Mouse (Mus musculus) CH12.LX (cell line): ENCODE measurements around the gene Notch1. TPM values are rescaled to one million over a fixed set of nuclear protein-coding genes. Genes with fewer than 3 reads are reported as not detected.

ENCODE experiments used
- DNase-seq: peaks from one replicate; pipeline ENCODE4 v3.0.0-alpha.2; 2013; ENCODE audit errors: extremely low read depth
- H3K27ac ChIP-seq: 2 replicates; pipeline ENCODE4 v1.5.1; 2012; ENCODE audit warnings: low read depth, mild to moderate bottlenecking, control low read depth, moderate library complexity; ENCODE audit not compliant: insufficient read depth
- H3K27me3 ChIP-seq: replicated peaks from 2 replicates; pipeline ENCODE3; 2012; ENCODE audit warnings: inconsistent platforms
- H3K36me3 ChIP-seq, 2 experiments: replicated peaks in 1 of 2; 2 replicates each; pipeline versions ENCODE3 to v1.6.1; 2012; ENCODE audit warnings: inconsistent platforms in 1 of 2, low read length in 1 of 2, mild to moderate bottlenecking in 1 of 2, mixed read lengths in 1 of 2, moderate library complexity in 1 of 2; ENCODE audit not compliant: control insufficient read depth in 1 of 2, insufficient read depth in 1 of 2
- H3K4me1 ChIP-seq, 2 experiments: 2 replicates each; pipeline ENCODE4 v1.6.1; 2012; ENCODE audit warnings: inconsistent platforms in 1 of 2, moderate library complexity in 1 of 2; ENCODE audit not compliant: insufficient read depth in 2 of 2, control insufficient read depth in 1 of 2
- H3K4me2 ChIP-seq: 2 replicates; pipeline ENCODE4 v1.6.1; 2012; ENCODE audit warnings: low read depth, mild to moderate bottlenecking, control low read depth; ENCODE audit not compliant: poor library complexity, insufficient read depth, severe bottlenecking
- H3K4me3 ChIP-seq, 3 experiments: fragments of 150-350 bp in 1 of 3; sonication (generic) in 1 of 3; replicated peaks in 1 of 3; 2 replicates each; pipeline versions ENCODE3 to v1.5.1; 2011 to 2012; ENCODE audit warnings: low read depth in 2 of 3, low read length in 2 of 3, mild to moderate bottlenecking in 2 of 3, moderate library complexity in 2 of 3, control low read depth in 1 of 3, improper control_type of control experiment in 1 of 3, inconsistent platforms in 1 of 3, mixed read lengths in 1 of 3; ENCODE audit not compliant: poor library complexity in 1 of 3
- H3K79me2 ChIP-seq: replicated peaks from 2 replicates; pipeline ENCODE4 v1.6.1; 2012; ENCODE audit warnings: mild to moderate bottlenecking, moderate library complexity; ENCODE audit not compliant: control insufficient read depth, poor library complexity, insufficient read depth, severe bottlenecking; ENCODE audit errors: extremely low read depth
- H3K9ac ChIP-seq: 2 replicates; pipeline ENCODE4 v1.6.1; 2012; ENCODE audit warnings: low read depth, mild to moderate bottlenecking, control low read depth, moderate library complexity; ENCODE audit not compliant: insufficient read depth
- H3K9me3 ChIP-seq: replicated peaks from 2 replicates; pipeline ENCODE3; 2012; ENCODE audit warnings: low read length, inconsistent platforms, mixed read lengths
- BHLHE40 ChIP-seq: IDR thresholded peaks from 2 replicates; pipeline ENCODE4 v1.6.1; 2011; ENCODE audit warnings: mild to moderate bottlenecking, low read depth, low read length, improper control_type of control experiment
- E2F4 ChIP-seq: IDR thresholded peaks from 2 replicates; pipeline ENCODE4 v1.6.1; 2011; ENCODE audit warnings: low read depth, low read length, improper control_type of control experiment; ENCODE audit not compliant: insufficient replicate concordance
- ELF1 ChIP-seq: IDR thresholded peaks from 2 replicates; pipeline ENCODE4 v1.6.1; 2014; ENCODE audit warnings: low read depth, mild to moderate bottlenecking, inconsistent platforms, low read length, improper control_type of control experiment
- EP300 ChIP-seq: IDR thresholded peaks from 2 replicates; pipeline ENCODE4 v1.6.1; 2011; ENCODE audit warnings: low read length, improper control_type of control experiment
- ETS1 ChIP-seq: conservative IDR thresholded peaks from 2 replicates; pipeline ENCODE4 v1.6.1; 2012; ENCODE audit warnings: low read depth, mild to moderate bottlenecking, inconsistent platforms, low read length, improper control_type of control experiment, moderate library complexity
- HCFC1 ChIP-seq: IDR thresholded peaks from 2 replicates; pipeline ENCODE4 v1.6.1; 2012; ENCODE audit warnings: low read depth, mild to moderate bottlenecking, inconsistent platforms, low read length, improper control_type of control experiment
- IRF4 ChIP-seq: IDR thresholded peaks from 2 replicates; pipeline ENCODE4 v1.6.1; 2014; ENCODE audit warnings: low read depth, mild to moderate bottlenecking, inconsistent platforms, low read length, improper control_type of control experiment
- KAT2A ChIP-seq: IDR thresholded peaks from 2 replicates; pipeline ENCODE4 v1.6.1; 2012; ENCODE audit warnings: low read length, improper control_type of control experiment, inconsistent platforms; ENCODE audit not compliant: insufficient replicate concordance
- MAX ChIP-seq: IDR thresholded peaks from 2 replicates; pipeline ENCODE4 v1.6.1; 2011; ENCODE audit warnings: low read length, improper control_type of control experiment
- MEF2A ChIP-seq: IDR thresholded peaks from 2 replicates; pipeline ENCODE4 v1.6.1; 2014; ENCODE audit warnings: low read depth, mild to moderate bottlenecking, inconsistent platforms, low read length, improper control_type of control experiment, borderline replicate concordance
- MYC ChIP-seq: IDR thresholded peaks from 2 replicates; pipeline ENCODE4 v1.6.1; 2011; ENCODE audit warnings: low read depth, mild to moderate bottlenecking, improper control_type of control experiment, low read length
- NELFE ChIP-seq: IDR thresholded peaks from 2 replicates; pipeline ENCODE4 v1.6.1; 2011; ENCODE audit warnings: low read depth, low read length, improper control_type of control experiment
- NRF1 ChIP-seq: IDR thresholded peaks from 2 replicates; pipeline ENCODE4 v1.6.1; 2014; ENCODE audit warnings: low read depth, mild to moderate bottlenecking, inconsistent platforms, low read length, improper control_type of control experiment, moderate library complexity
- POLR2A ChIP-seq: IDR thresholded peaks from 2 replicates; pipeline ENCODE4 v1.6.1; 2011; ENCODE audit warnings: low read depth, mild to moderate bottlenecking, improper control_type of control experiment, low read length
- RAD21 ChIP-seq: IDR thresholded peaks from 2 replicates; pipeline ENCODE4 v1.6.1; 2011; ENCODE audit warnings: low read depth, mild to moderate bottlenecking, low read length, improper control_type of control experiment, moderate library complexity
- RCOR1 ChIP-seq: conservative IDR thresholded peaks from 2 replicates; pipeline ENCODE4 v1.6.1; 2012; ENCODE audit warnings: low read depth, mild to moderate bottlenecking, inconsistent platforms, low read length, improper control_type of control experiment
- SIN3A ChIP-seq: IDR thresholded peaks from 2 replicates; pipeline ENCODE4 v1.6.1; 2012; ENCODE audit warnings: low read length, improper control_type of control experiment, inconsistent platforms
- TBP ChIP-seq: conservative IDR thresholded peaks from 2 replicates; pipeline ENCODE4 v1.6.1; 2011; ENCODE audit warnings: low read depth, low read length, improper control_type of control experiment
- TCF12 ChIP-seq: IDR thresholded peaks from 2 replicates; pipeline ENCODE4 v1.6.1; 2014; ENCODE audit warnings: low read depth, mild to moderate bottlenecking, inconsistent platforms, low read length, improper control_type of control experiment
- UBTF ChIP-seq: IDR thresholded peaks from 2 replicates; pipeline ENCODE4 v1.6.1; 2012; ENCODE audit warnings: low read depth, mild to moderate bottlenecking, inconsistent platforms, low read length, improper control_type of control experiment, moderate library complexity
- USF1 ChIP-seq: IDR thresholded peaks from 2 replicates; pipeline ENCODE4 v1.6.1; 2014; ENCODE audit warnings: low read depth, mild to moderate bottlenecking, inconsistent platforms, low read length, improper control_type of control experiment
- ZMIZ1 ChIP-seq: IDR thresholded peaks from 2 replicates; pipeline ENCODE4 v1.6.1; 2012; ENCODE audit warnings: low read depth, mild to moderate bottlenecking, inconsistent platforms, low read length, improper control_type of control experiment
- ZNF384 ChIP-seq: IDR thresholded peaks from 2 replicates; pipeline ENCODE4 v1.6.1; 2012; ENCODE audit warnings: low read depth, low read length, improper control_type of control experiment, inconsistent platforms
- dilution Hi-C: fragments of 300-500 bp; cut with MboI; formaldehyde crosslinking; loops from 2 replicates; pipeline ENCODE4 v1.14.3; 2020; ENCODE audit warnings: low sequenced_read_pairs; ENCODE audit not compliant: extremely low pct_unique_long_range_greater_than_20kb, extremely low pct_ligation_motif_present
- in situ Hi-C: fragments of 300-500 bp; cut with MboI; formaldehyde crosslinking; loops from 3 replicates; pipeline ENCODE4 v1.14.3; 2019; ENCODE audit warnings: low sequenced_read_pairs, low pct_ligation_motif_present, low pct_unique_long_range_greater_than_20kb, mixed read lengths
- polyA plus RNA-seq: library from polyadenylated mRNA; unstranded; fragments of >175 nt; gene quantifications from 2 replicates; pipeline ENCODE4 v1.2.1, GENCODE M21; 2012; ENCODE audit warnings: low read depth; ENCODE audit not compliant: insufficient read length
- total RNA-seq, 2 experiments: library from RNA; depleted of rRNA; stranded (reverse); fragments of 300-350 nt in 1 of 2; fragments of >200 nt in 1 of 2; gene quantifications; 2 replicates each; pipeline ENCODE4 v1.2.3; 2012 to 2014

Notch1 gene
- total and polyA plus RNA-seq, 3 experiments: 0.98 to 13.1 (median 3.8) TPM

GRCm38 (mm10) chr2:26444946-26445665 lies 71.4 kb downstream of the Notch1 start, which contains the start of gene Sec16a:
Gene Sec16a, minus strand, starts transcription at chr2:26445216.
- Histone ChIP-seq H3K9ac (peak within 1 kb of the TSS; percentile 76), H3K27ac (peak within 1 kb of the TSS; percentile 33), H3K36me3 (peaks cover 17 to 32% of the 10 kb centered on the region in 2 experiments), H3K27me3 (no peaks in the 10 kb centered on the region), H3K4me3 (peak within 1 kb of the TSS; percentile 84 to 94 (median 87)), H3K4me1 (peaks cover 9 to 41% of the 10 kb centered on the region in 2 experiments), H3K9me3 (no peaks in the 10 kb centered on the region), H3K79me2 (peaks cover 33% of the 10 kb centered on the region), H3K4me2 (peak within 1 kb of the TSS; percentile 92)
- dilution Hi-C loops: no loop called here
- peak; percentile 100 for DNase-seq
- TF ChIP-seq NRF1 (peak; percentile 55), USF1 (no peak), RAD21 (no peak), MAX (peak; percentile 43; the same call in 1 of the 2 replicates), POLR2A (peak; percentile 81), HCFC1 (peak; percentile 71), IRF4 (peak; percentile 43), ZNF384 (no peak), ELF1 (peak; percentile 63; the same call in 1 of the 2 replicates), TBP (peak; percentile 73; the same call in 1 of the 2 replicates), BHLHE40 (peak; percentile 29; the same call in 1 of the 2 replicates), SIN3A (peak; percentile 81), ZMIZ1 (peak; percentile 89), RCOR1 (0 out of 2 replicates have a peak, but pooled peaks have one; percentile 34), KAT2A (peak; percentile 63; the same call in 1 of the 2 replicates), ETS1 (peak; percentile 11; the same call in 1 of the 2 replicates), UBTF (0 out of 2 replicates have a peak, but pooled peaks have one; percentile 62), MYC (no peak), NELFE (peak; percentile 88), E2F4 (no peak), MEF2A (peak; percentile 41; the same call in 1 of the 2 replicates), TCF12 (peak; percentile 95), EP300 (0 out of 2 replicates have a peak, but pooled peaks have one; percentile 21)
- in situ Hi-C loops: no loop called here
